Mouse (Mus musculus) stomach, embryonic 16.5 days (tissue): ENCODE results near the gene Otol1. TPM values are rescaled to one million over a fixed set of nuclear protein-coding genes. Genes with fewer than 3 reads are reported as not detected.

Experiments used
- ATAC-seq: fragments of 200-750 bp; cut with Nextera tagmentation; 2 replicates; pipeline ENCODE4 v1.8.0; 2017; ENCODE audit warnings: moderate number of reproducible peaks, moderate TSS enrichment; ENCODE audit not compliant: insufficient read depth, low FRiP score
- H3K27ac ChIP-seq: fragments of 300-500 bp; sonication (generic); 2 replicates; pipeline ENCODE4 v1.5.1; 2014; ENCODE audit warnings: low read length
- H3K27me3 ChIP-seq: fragments of 300-500 bp; sonication (generic); 2 replicates; pipeline ENCODE4 v1.6.1; 2014; ENCODE audit warnings: low read length, control low read depth, mixed read lengths; ENCODE audit not compliant: control insufficient read depth, insufficient read depth
- H3K36me3 ChIP-seq: fragments of 300-500 bp; sonication (generic); 2 replicates; pipeline ENCODE4 v1.6.1; 2014; ENCODE audit warnings: low read length; ENCODE audit not compliant: control insufficient read depth, insufficient read depth
- H3K4me1 ChIP-seq: fragments of 300-500 bp; sonication (generic); 2 replicates; pipeline ENCODE4 v1.6.1; 2014; ENCODE audit warnings: low read length, control low read depth, mixed read lengths; ENCODE audit not compliant: control insufficient read depth, insufficient read depth
- H3K4me2 ChIP-seq: fragments of 300-500 bp; sonication (generic); 2 replicates; pipeline ENCODE4 v1.6.1; 2014; ENCODE audit warnings: low read depth, low read length, mixed read lengths
- H3K4me3 ChIP-seq: fragments of 300-500 bp; sonication (generic); replicated peaks from 2 replicates; pipeline ENCODE4 v1.5.1; 2014; ENCODE audit warnings: mild to moderate bottlenecking, low read length
- H3K9ac ChIP-seq: fragments of 300-500 bp; sonication (generic); 2 replicates; pipeline ENCODE4 v1.6.1; 2014; ENCODE audit warnings: low read length
- H3K9me3 ChIP-seq: fragments of 300-500 bp; sonication (generic); replicated peaks from 2 replicates; pipeline ENCODE4 v1.6.1; 2016; ENCODE audit warnings: low read length, control low read depth; ENCODE audit not compliant: control insufficient read depth
- WGBS: fragments of 180-500 bp; shearing (Covaris S2); extraction: QIAGEN DNeasy Blood & Tissue Kit; methylation state at CpG from one replicate; pipeline ENCODE4 v1.1.7; 2014; 5-methylcytosine and 5-hydroxymethylcytosine counted together
- polyA plus RNA-seq: library from polyadenylated mRNA; unstranded; fragments of >200 nt; fragmentation: Nextera tagmentation; extraction: Ambion mirVana; gene quantifications from 2 replicates; pipeline ENCODE4 v1.2.1, GENCODE M21; 2015

Otol1 gene
- not detected in 2 replicates for polyA plus RNA-seq

- ATAC-seq: no peak
- no peak within 1 kb of the TSS for H3K27ac ChIP-seq
- H3K27me3 ChIP-seq: no peaks in the 10 kb centered on the region
- H3K9me3 ChIP-seq: no peaks in the 10 kb centered on the region
- H3K4me1 ChIP-seq: no peaks in the 10 kb centered on the region
- H3K4me2 ChIP-seq: no peak within 1 kb of the TSS
- no peak within 1 kb of the TSS for H3K4me3 ChIP-seq
- no peak within 1 kb of the TSS for H3K9ac ChIP-seq
- no peaks in the 10 kb centered on the region for H3K36me3 ChIP-seq
- WGBS: 65% methylated on average over 4 of the region's 4 CpGs
These were observed at the start of gene Otol1 for GRCm38 (mm10) chr3:70007313-70007712. TSS of gene Otol1 (plus strand) at chr3:70007613.

DNA sequence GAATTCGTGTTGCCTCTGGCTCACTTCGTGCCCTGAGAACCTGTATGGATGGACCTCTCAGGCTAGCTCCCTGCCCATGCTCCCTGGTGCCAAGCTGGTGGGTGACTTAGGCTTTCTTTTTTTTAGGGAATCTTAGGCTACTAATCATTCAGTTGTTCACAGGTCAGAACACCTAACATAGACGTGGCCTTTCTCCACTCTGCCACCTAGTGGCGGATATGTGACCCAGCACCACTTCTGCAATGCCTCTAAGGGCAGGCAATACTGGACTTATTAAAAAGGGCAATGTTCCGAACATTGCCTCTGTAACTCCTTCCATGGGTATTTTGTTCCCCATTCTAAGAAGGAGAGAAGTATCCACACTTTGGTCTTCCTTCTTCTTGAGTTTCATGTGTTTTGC is 45.2 kb upstream of the Otol1 start:
- H3K9ac ChIP-seq: no peak overlapping the region
- no peaks in the 10 kb centered on the region for H3K27me3 ChIP-seq
- no peaks in the 10 kb centered on the region for H3K36me3 ChIP-seq
- ATAC-seq: no peak
- H3K4me1 ChIP-seq: no peaks in the 10 kb centered on the region
- no peaks in the 10 kb centered on the region for H3K9me3 ChIP-seq
- WGBS: 52% methylated on average over 5 of the region's 5 CpGs
- no peak overlapping the region for H3K27ac ChIP-seq
- no peak overlapping the region for H3K4me3 ChIP-seq
- H3K4me2 ChIP-seq: no peak overlapping the region

DNA sequence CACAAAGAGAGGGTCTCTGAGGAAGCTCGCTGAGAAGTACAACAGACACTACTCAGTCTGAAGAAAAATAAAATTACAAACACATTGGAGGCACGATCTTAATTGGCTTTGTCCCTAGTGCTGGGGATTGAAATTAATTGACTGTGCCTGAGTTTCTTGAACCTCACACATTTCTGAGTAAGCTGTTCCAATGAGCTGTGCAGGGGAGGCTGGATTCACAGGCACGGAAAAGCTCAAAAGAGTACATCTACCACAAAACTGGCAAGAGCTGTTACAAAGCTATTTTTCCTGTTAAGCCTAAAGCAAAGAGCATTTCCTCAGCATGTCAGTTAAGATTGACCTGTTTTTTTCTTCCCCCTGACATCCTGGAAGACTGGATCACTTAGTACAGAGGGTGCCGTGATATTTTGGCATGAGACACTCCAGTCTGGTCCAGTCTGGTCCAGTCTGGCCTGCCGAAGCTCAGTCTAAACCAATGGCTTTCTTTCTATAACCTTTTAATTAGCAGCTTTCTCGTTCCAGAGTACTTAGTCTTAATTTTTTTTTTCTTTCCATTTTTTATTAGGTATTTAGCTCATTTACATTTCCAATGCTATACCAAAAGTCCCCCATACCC is 35.8 kb upstream of the Otol1 start:
- Histone ChIP-seq H3K27me3 (no peaks in the 10 kb centered on the region), H3K4me2 (no peak overlapping the region), H3K27ac (no peak overlapping the region), H3K36me3 (no peaks in the 10 kb centered on the region), H3K9me3 (no peaks in the 10 kb centered on the region), H3K4me3 (no peak overlapping the region), H3K4me1 (no peaks in the 10 kb centered on the region), H3K9ac (no peak overlapping the region)
- 71% methylated on average over 6 of the region's 6 CpGs for WGBS
- no peak for ATAC-seq

- Histone ChIP-seq H3K27ac (no peak overlapping the region), H3K27me3 (no peaks in the 10 kb centered on the region), H3K9ac (no peak overlapping the region), H3K9me3 (0 out of 2 replicates have a peak, but pooled peaks cover 6% of the 10 kb centered on the region), H3K4me3 (no peak overlapping the region), H3K4me1 (no peaks in the 10 kb centered on the region), H3K36me3 (no peaks in the 10 kb centered on the region), H3K4me2 (no peak overlapping the region)
- ATAC-seq: no peak
These were observed 29.3 kb upstream of the Otol1 start for GRCm38 (mm10) chr3:69978092-69978491.

DNA sequence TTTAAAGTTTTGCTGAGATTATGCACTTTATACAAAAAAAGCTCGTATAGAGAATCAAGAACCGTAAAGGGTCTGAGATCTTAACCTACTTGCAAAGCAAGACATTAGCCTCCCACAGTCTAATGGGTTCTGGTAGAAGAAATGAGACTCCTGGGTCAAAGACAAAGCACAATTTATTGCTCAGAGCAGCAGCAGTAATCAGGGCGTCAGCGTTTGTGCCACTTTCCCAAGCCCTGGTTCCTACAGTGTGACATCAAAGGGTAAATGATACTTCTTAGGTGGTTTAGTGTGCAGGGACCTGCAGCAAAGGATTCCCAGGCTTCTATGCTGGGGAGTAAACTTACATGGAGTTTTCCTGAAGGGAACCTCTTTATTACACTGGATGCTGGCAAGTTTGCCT is 13.6 kb upstream of the Otol1 start:
- H3K27me3 ChIP-seq: no peaks in the 10 kb centered on the region

DNA sequence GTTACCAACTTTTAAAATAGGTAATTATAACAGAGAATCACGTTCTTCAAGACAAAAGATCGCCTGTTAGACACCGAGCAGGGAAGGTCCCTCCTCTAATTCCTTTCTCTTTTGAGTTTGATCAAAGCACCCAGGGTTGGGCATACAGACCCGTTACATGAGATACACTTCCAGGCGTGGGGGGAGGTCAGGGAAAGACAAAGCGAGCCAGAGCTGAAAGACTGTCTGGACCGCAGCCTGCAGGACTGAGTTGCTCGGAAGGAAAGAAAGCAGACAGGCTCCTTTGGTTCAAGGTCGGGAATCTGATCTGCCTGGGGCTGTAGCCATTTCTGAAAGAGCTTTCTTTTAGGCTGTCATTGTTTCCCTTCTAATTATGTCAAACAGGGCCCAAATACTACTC is 5.9 kb upstream of the Otol1 start:
- H3K27me3 ChIP-seq: no peaks in the 10 kb centered on the region
- H3K27ac ChIP-seq: no peak overlapping the region
- ATAC-seq: no peak
- no peak overlapping the region for H3K4me3 ChIP-seq
- H3K9ac ChIP-seq: no peak overlapping the region
- no peaks in the 10 kb centered on the region for H3K9me3 ChIP-seq
- no peaks in the 10 kb centered on the region for H3K4me1 ChIP-seq
- H3K36me3 ChIP-seq: no peaks in the 10 kb centered on the region
- no peak overlapping the region for H3K4me2 ChIP-seq
- WGBS: 50% methylated on average over 9 of the region's 9 CpGs

More for the DNA sequence above, 13.6 kb upstream of the Otol1 start:
- Histone ChIP-seq H3K4me2 (no peak overlapping the region), H3K27ac (no peak overlapping the region), H3K9ac (no peak overlapping the region), H3K4me3 (no peak overlapping the region), H3K36me3 (no peaks in the 10 kb centered on the region), H3K9me3 (no peaks in the 10 kb centered on the region), H3K4me1 (no peaks in the 10 kb centered on the region)
- ATAC-seq: no peak
- WGBS: 50% methylated on average over 4 of the region's 4 CpGs

DNA sequence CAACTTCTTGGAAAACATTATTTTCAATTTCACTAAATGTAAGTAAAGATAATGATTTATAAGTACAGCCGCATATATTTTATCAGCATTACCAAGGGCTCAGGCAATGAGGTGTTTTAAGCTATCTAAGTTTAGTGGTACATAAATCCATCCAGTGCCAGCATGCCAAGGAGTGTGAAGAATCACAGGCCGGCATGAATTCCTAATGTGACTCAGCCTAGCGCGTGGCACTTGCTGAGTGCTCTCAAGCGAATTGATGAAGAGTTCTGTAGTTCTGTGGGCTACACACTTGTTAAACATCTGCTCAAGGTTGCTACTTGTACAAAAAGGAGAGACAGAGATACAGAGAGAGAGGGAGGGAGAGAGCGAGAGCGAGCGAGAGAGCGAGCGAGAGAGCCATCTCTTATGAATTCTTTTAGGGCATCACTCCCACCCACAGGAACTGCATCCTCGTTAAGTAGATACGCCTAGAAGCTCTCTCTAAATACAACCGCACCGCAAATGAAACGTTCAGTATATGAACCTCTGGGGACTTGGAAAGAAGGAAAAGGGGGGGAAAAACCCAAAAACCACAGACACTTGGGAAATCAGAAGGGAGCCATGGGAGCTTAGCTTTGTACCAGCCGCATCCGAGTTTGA is 4.2 kb upstream of the Otol1 start:
- H3K36me3 ChIP-seq: no peaks in the 10 kb centered on the region
- H3K4me1 ChIP-seq: no peaks in the 10 kb centered on the region
- H3K4me2 ChIP-seq: no peak overlapping the region
- H3K4me3 ChIP-seq: no peak overlapping the region
- no peak for ATAC-seq
- H3K9ac ChIP-seq: no peak overlapping the region
- no peak overlapping the region for H3K27ac ChIP-seq
- H3K9me3 ChIP-seq: no peaks in the 10 kb centered on the region
- no peaks in the 10 kb centered on the region for H3K27me3 ChIP-seq
- WGBS: 81% methylated on average over 17 of the region's 17 CpGs

DNA sequence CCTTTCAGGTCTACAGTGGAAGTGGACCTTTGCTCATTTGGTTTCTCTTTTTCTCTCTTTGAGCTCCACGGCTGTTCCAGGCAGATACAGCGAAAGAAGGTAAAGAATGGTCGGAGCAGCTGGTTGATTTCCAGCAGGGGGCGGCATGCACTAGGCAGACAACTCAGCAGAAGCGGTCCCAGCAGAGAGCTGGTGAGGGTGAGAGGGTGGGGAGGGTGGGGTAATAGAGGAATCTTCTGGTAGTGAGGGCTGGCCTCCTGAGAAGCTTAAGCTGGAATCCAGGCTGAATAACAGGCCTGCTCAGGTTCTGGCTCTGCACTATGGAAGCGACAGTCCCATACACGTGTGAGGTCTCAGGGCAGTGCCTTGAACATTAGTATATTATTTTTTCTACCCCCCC is 3.5 kb upstream of the Otol1 start:
- Histone ChIP-seq H3K27ac (no peak overlapping the region), H3K36me3 (no peaks in the 10 kb centered on the region), H3K4me2 (no peak overlapping the region), H3K4me1 (no peaks in the 10 kb centered on the region), H3K9ac (no peak overlapping the region), H3K4me3 (no peak overlapping the region), H3K9me3 (no peaks in the 10 kb centered on the region), H3K27me3 (no peaks in the 10 kb centered on the region)
- 38% methylated on average over 7 of the region's 7 CpGs for WGBS
- ATAC-seq: no peak

- no peak overlapping the region for H3K9ac ChIP-seq
- H3K4me2 ChIP-seq: no peak overlapping the region
- ATAC-seq: no peak; the same call in 1 of the 2 replicates
- H3K4me3 ChIP-seq: no peak overlapping the region
- H3K36me3 ChIP-seq: no peaks in the 10 kb centered on the region
- no peak overlapping the region for H3K27ac ChIP-seq
- H3K4me1 ChIP-seq: no peaks in the 10 kb centered on the region
- no peaks in the 10 kb centered on the region for H3K9me3 ChIP-seq
- H3K27me3 ChIP-seq: no peaks in the 10 kb centered on the region
- WGBS: 63% methylated on average over 8 of the region's 8 CpGs
These were observed 3.0 kb upstream of the Otol1 start for GRCm38 (mm10) chr3:70004379-70004778.
